In genomic region chr15:5129111-5129805, GRCm38 (mm10) we compare ENCODE assay signal across 29 mouse cellular contexts. TPM values are rescaled to one million over a fixed set of nuclear protein-coding genes. Genes with fewer than 3 reads are reported as not detected.
DNase-seq lines count a peak whose midpoint lies in the region; ATAC-seq and TF ChIP-seq lines count a peak whose summit lies in the region.
"Had no signal": no experiment of that assay in that cellular context is flagged by ENCODE, and none has a peak within 500 bp of the region (broad histone marks: within the 10 kb centered on the region; RNA-seq: fewer than 3 reads in every experiment).

No protein-coding gene starts in this region.

- no peaks in the 10 kb centered on the region for H3K9me3 ChIP-seq in heart, embryonic 10.5 days
- H3K9me3 ChIP-seq: heart, embryonic 13.5 days; hindbrain, embryonic 15.5 days; limb, embryonic 12.5 days; liver, embryonic 15.5 days; midbrain, embryonic 13.5 days had no signal

- H3K4me1 ChIP-seq in heart, embryonic 10.5 days = no peaks in the 10 kb centered on the region
- H3K4me1 ChIP-seq: heart, embryonic 13.5 days; hindbrain, embryonic 15.5 days; limb, embryonic 12.5 days; midbrain, embryonic 13.5 days had no signal

- peak; percentile 61 for DNase-seq in heart, embryonic 10.5 days (ENCODE audit: low spot score)
- no peak for DNase-seq in heart, postnatal 36 days
- DNase-seq in 416B (ENCODE audit: low read depth) (peak; percentile 74), Patski (ENCODE audit: low read depth, low spot score) (no peak)
- DNase-seq in embryo, embryonic 10 days (ENCODE audit: low spot score) = no peak
- DNase-seq in left cerebral cortex, adult 8-10 months (ENCODE audit: low spot score in 2 of 2) = no peak
- DNase-seq: adrenal gland, postnatal 14 days; cerebellum, adult 2 months; cerebellum, postnatal 25 days; embryo, embryonic 11 days; gastrocnemius, postnatal 10 days; heart, adult 18-20 months; heart, postnatal 14 days; kidney, postnatal 25 days; layer of hippocampus, postnatal 36 days; right cerebral cortex, postnatal 25 days; spleen, adult 18-20 months; thymus, adult 18-20 months; thymus, postnatal 4 days had no signal

- peak; percentile 57 for ATAC-seq in Patski
- ATAC-seq in megakaryocyte progenitor cell, adult 5-6 weeks (replicated peaks; ENCODE audit: poor library complexity) = peak; percentile 27
- ATAC-seq: forebrain, embryonic 16.5 days; lung, postnatal 0 days; midbrain, embryonic 13.5 days had no signal

- peaks cover 9% of the 10 kb centered on the region for H3K36me3 ChIP-seq in heart, embryonic 10.5 days

- no peak for TF ChIP-seq CTCF in Patski (IDR thresholded peaks at IDR 0.05)

- CTCF ChIA-PET in Patski (lab: Charles Lee) = interaction anchor here (1.0 kb wide), 1 partner anchor 10 kb away, joined by 3 read pairs; no protein-coding TSS in a partner anchor

- H3K27me3 ChIP-seq in heart, embryonic 10.5 days (ENCODE audit: insufficient read depth, poor library complexity, severe bottlenecking) = no peaks in the 10 kb centered on the region
- H3K27me3 ChIP-seq in Patski = no peaks in the 10 kb centered on the region
- H3K27me3 ChIP-seq: CH12.LX; heart, embryonic 13.5 days; hindbrain, embryonic 15.5 days; limb, embryonic 12.5 days; liver, embryonic 15.5 days; midbrain, embryonic 13.5 days had no signal

- in situ Hi-C loops in Patski (cut with MboI; ENCODE audit: low pct_unique_long_range_greater_than_20kb) = no loop called here

- no peak overlapping the region for H3K27ac ChIP-seq in heart, embryonic 10.5 days
- H3K27ac ChIP-seq: heart, embryonic 13.5 days; hindbrain, embryonic 15.5 days; limb, embryonic 12.5 days; macrophage; midbrain, embryonic 13.5 days had no signal

- no peak overlapping the region for H3K4me3 ChIP-seq in heart, embryonic 10.5 days
- H3K4me3 ChIP-seq: heart, embryonic 13.5 days; hindbrain, embryonic 15.5 days; limb, embryonic 12.5 days; liver, embryonic 15.5 days; midbrain, embryonic 13.5 days had no signal

- POLR2A ChIA-PET in Patski (lab: Charles Lee) = interaction anchor here (0.7 kb wide), 1 partner anchor 15 kb away, joined by 3 read pairs; no protein-coding TSS in a partner anchor

- WGBS in heart, embryonic 10.5 days = 88% methylated on average over 12 of the region's 12 CpGs

- intact Hi-C loops in heart, postnatal 36 days (cut with DNase I) = no loop called here

RNA-seq across cellular contexts. Expression of gene Rpl37, which starts 12.8 kb away (rescaled TPM):
- 366 and 403 TPM in 2 replicates for polyA plus RNA-seq in heart, embryonic 10.5 days (2016; fragmentation: Nextera tagmentation; extraction: Ambion mirVana)
- total RNA-seq in heart, postnatal 36 days (2021) = 100 to 1,000 TPM; 191 to 205 TPM
- 245 TPM for polyA plus RNA-seq in Patski (2021)
- total RNA-seq in megakaryocyte progenitor cell, adult 5-6 weeks (2015) = 1,416 and 1,430 TPM in 2 replicates
- 1,966 and 2,167 TPM in 2 replicates for total RNA-seq in megakaryocyte progenitor cell, adult 5-6 weeks (2017)
- total RNA-seq in left cerebral cortex, adult 8-10 months (2022) = 100 to 1,000 TPM; 292 to 338 (median 307) TPM

RNA-seq across cellular contexts. Expression of gene Prkaa1, which starts 14.4 kb away (rescaled TPM):
- polyA plus RNA-seq in heart, embryonic 10.5 days (2016; fragmentation: Nextera tagmentation; extraction: Ambion mirVana) = 21.1 and 22.7 TPM in 2 replicates
- total RNA-seq in heart, postnatal 36 days (2021) = 10 to 100 TPM; 12.9 to 16.2 TPM
- 39.2 TPM for polyA plus RNA-seq in Patski (2021)
- 35.6 and 38.4 TPM in 2 replicates for total RNA-seq in megakaryocyte progenitor cell, adult 5-6 weeks (2015)
- total RNA-seq in megakaryocyte progenitor cell, adult 5-6 weeks (2017) = 23.5 and 23.7 TPM in 2 replicates
- 10 to 100 TPM; 23.2 to 24.7 (median 24.2) TPM for total RNA-seq in left cerebral cortex, adult 8-10 months (2022)

RNA-seq across cellular contexts. Expression of gene Card6, which starts 20.9 kb away (rescaled TPM):
- polyA plus RNA-seq in heart, embryonic 10.5 days (2016; fragmentation: Nextera tagmentation; extraction: Ambion mirVana) = 1.5 and 2.3 TPM in 2 replicates
- total RNA-seq in heart, postnatal 36 days (2021) = 1 to 10 TPM; 7.3 to 7.4 TPM
- polyA plus RNA-seq in Patski (2021) = 4.0 TPM
- total RNA-seq in megakaryocyte progenitor cell, adult 5-6 weeks (2015) = 0.66 and 0.77 TPM in 2 replicates
- 0.04 and 0.41 TPM in 2 replicates for total RNA-seq in megakaryocyte progenitor cell, adult 5-6 weeks (2017)
- 1 to 10 TPM; 2.2 to 3.0 (median 2.8) TPM for total RNA-seq in left cerebral cortex, adult 8-10 months (2022)

RNA-seq across cellular contexts. Expression of gene Ttc33, which starts 56.1 kb away (rescaled TPM):
- polyA plus RNA-seq in heart, embryonic 10.5 days (2016; fragmentation: Nextera tagmentation; extraction: Ambion mirVana) = 30.3 and 34.0 TPM in 2 replicates
- total RNA-seq in heart, postnatal 36 days (2021) = 10 to 100 TPM; 38.2 to 40.7 TPM
- 59.8 TPM for polyA plus RNA-seq in Patski (2021)
- 29.4 and 38.4 TPM in 2 replicates for total RNA-seq in megakaryocyte progenitor cell, adult 5-6 weeks (2015)
- 43.1 and 54.2 TPM in 2 replicates for total RNA-seq in megakaryocyte progenitor cell, adult 5-6 weeks (2017)
- total RNA-seq in left cerebral cortex, adult 8-10 months (2022) = 100 to 1,000 TPM in 1 of 4 experiments, 10 to 100 TPM in 3; 81.2 to 100 (median 86.1) TPM

Comparison
In these comparisons a context has a peak if more than half of its experiments do, and no peak if none do; other contexts are left out.
1. DNase-seq: peak in heart, embryonic 10.5 days (single experiment) and 416B (single experiment); none in heart, postnatal 36 days (0 of 2), Patski (single experiment), embryo, embryonic 10 days (single experiment) and left cerebral cortex, adult 8-10 months (0 of 2).
2. RNA of gene Rpl37, which starts 12.8 kb away (total RNA-seq): 1,416 to 2,167 TPM in megakaryocyte progenitor cell, adult 5-6 weeks; 292 to 338 TPM in left cerebral cortex, adult 8-10 months and 191 to 205 TPM in heart, postnatal 36 days; every median in the first group is over 4 times any median in the second.